Mouse (Mus musculus) liver, postnatal 0 days (tissue): Measurements from ENCODE around the gene Tacc2. TPM values are rescaled to one million over a fixed set of nuclear protein-coding genes. Genes with fewer than 3 reads are reported as not detected.

ENCODE experiments used
- ATAC-seq: fragments of 200-750 bp; cut with Nextera tagmentation; 2 replicates; pipeline ENCODE4 v1.8.0; 2017; ENCODE audit warnings: mild to moderate bottlenecking, moderate library complexity
- DNase-seq: peaks from one replicate; pipeline ENCODE4 v3.0.0-alpha.2; 2016
- H3K27ac ChIP-seq: fragments of 300-500 bp; sonication (generic); 2 replicates; pipeline ENCODE4 v1.5.1; 2014; ENCODE audit warnings: antibody characterized with exemption, moderate library complexity, mild to moderate bottlenecking, low read depth
- H3K27me3 ChIP-seq: fragments of 300-500 bp; sonication (generic); 2 replicates; pipeline ENCODE4 v1.6.1; 2014; ENCODE audit warnings: low read length, control low read depth, mixed read lengths; ENCODE audit not compliant: insufficient read depth
- H3K36me3 ChIP-seq: fragments of 300-500 bp; sonication (generic); replicated peaks from 2 replicates; pipeline ENCODE4 v1.6.1; 2014; ENCODE audit warnings: mild to moderate bottlenecking, control low read depth, low read length, moderate library complexity, mixed read lengths; ENCODE audit not compliant: insufficient read depth
- H3K4me1 ChIP-seq: fragments of 300-500 bp; sonication (generic); 2 replicates; pipeline ENCODE4 v1.6.1; 2014; ENCODE audit warnings: antibody characterized with exemption, mild to moderate bottlenecking, control low read depth; ENCODE audit not compliant: insufficient read depth
- H3K4me2 ChIP-seq: fragments of 300-500 bp; sonication (generic); 2 replicates; pipeline ENCODE4 v1.6.1; 2014; ENCODE audit warnings: low read depth, mild to moderate bottlenecking, low read length, moderate library complexity, mixed read lengths
- H3K4me3 ChIP-seq: fragments of 300-500 bp; sonication (generic); 2 replicates; pipeline ENCODE4 v1.5.1; 2014; ENCODE audit warnings: low read depth, low read length
- H3K9ac ChIP-seq: fragments of 300-500 bp; sonication (generic); replicated peaks from 2 replicates; pipeline ENCODE4 v1.6.1; 2014; ENCODE audit warnings: mild to moderate bottlenecking, moderate library complexity
- H3K9me3 ChIP-seq: fragments of 300-500 bp; sonication (generic); 2 replicates; pipeline ENCODE4 v1.6.1; 2016; ENCODE audit warnings: mild to moderate bottlenecking, control low read depth, low read length, mixed read lengths
- CTCF ChIP-seq: sonication (generic); IDR thresholded peaks from 2 replicates; pipeline ENCODE4 v1.5.1; 2016; ENCODE audit warnings: antibody characterized with exemption, low read depth
- EP300 ChIP-seq: IDR thresholded peaks from 2 replicates; pipeline ENCODE4 v1.6.1; 2016; ENCODE audit warnings: antibody characterized with exemption, low read depth, mild to moderate bottlenecking
- WGBS: fragments of 180-500 bp; shearing (Covaris S2); extraction: QIAGEN DNeasy Blood & Tissue Kit; methylation state at CpG from one replicate; pipeline ENCODE4 v1.1.7; 2014; ENCODE audit not compliant: insufficient replicate concordance; 5-methylcytosine and 5-hydroxymethylcytosine counted together
- polyA plus RNA-seq: library from polyadenylated mRNA; unstranded; fragments of >200 nt; fragmentation: Nextera tagmentation; extraction: Ambion mirVana; gene quantifications from 2 replicates; pipeline ENCODE4 v1.2.1, GENCODE M21; 2015

Tacc2 gene
- polyA plus RNA-seq, 1 experiment from 2014 or later = 3.5 TPM

DNA sequence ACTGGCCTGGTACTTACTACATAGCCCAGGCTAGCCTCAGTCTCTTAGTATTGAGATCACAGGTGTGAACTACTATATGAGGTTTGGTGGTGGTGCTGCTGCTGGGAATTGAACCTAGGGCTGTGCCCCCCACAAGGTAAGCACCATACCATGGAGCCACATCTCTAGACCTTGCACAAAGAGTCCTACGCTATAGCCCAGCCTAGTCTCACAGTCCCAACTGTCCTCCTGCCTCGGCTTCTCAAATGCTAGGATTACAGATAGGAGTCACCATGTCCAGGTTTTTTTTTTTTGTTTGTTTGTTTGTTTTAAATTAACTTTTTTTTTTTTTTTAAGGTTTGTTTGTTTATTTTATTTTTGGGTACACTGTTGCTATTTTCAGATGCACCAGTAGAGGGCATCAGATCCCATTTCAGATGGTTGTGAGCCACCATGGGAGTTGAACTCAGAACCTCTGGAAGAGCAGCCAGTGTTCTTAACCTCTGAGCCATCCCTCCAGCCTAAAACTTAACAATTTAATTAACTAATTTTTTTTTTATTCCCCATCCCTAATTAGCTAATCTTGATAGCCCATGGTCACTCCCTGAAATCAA is 157.1 kb downstream of the Tacc2 start:
- H3K4me2 ChIP-seq = no peak overlapping the region
- no peak overlapping the region for H3K27ac ChIP-seq
- H3K4me1 ChIP-seq = no peaks in the 10 kb centered on the region
- 0 out of 2 replicates have a peak, but pooled peaks cover 11% of the 10 kb centered on the region for H3K36me3 ChIP-seq
- ATAC-seq (no peak), DNase-seq (no peak)
- 82% methylated on average over 2 of the region's 2 CpGs for WGBS
- TF ChIP-seq EP300 = no peak
- peak; percentile 32 for TF ChIP-seq CTCF
- no peak overlapping the region for H3K4me3 ChIP-seq
- H3K9ac ChIP-seq = no peak overlapping the region
- no peaks in the 10 kb centered on the region for H3K27me3 ChIP-seq
- H3K9me3 ChIP-seq = no peaks in the 10 kb centered on the region

GRCm38 (mm10) chr7:130741099-130741498 is 163.9 kb downstream of the Tacc2 start:
- H3K4me3 ChIP-seq = no peak overlapping the region
- 76% methylated on average over 4 of the region's 4 CpGs for WGBS
- H3K9me3 ChIP-seq = no peaks in the 10 kb centered on the region
- no peaks in the 10 kb centered on the region for H3K4me1 ChIP-seq
- H3K9ac ChIP-seq = no peak overlapping the region
- ATAC-seq (no peak), DNase-seq (no peak)
- H3K27me3 ChIP-seq = no peaks in the 10 kb centered on the region
- no peak overlapping the region for H3K27ac ChIP-seq
- peaks cover 28% of the 10 kb centered on the region for H3K36me3 ChIP-seq
- H3K4me2 ChIP-seq = no peak overlapping the region
- no peak for TF ChIP-seq EP300
- peak; percentile 27; the same call in 1 of the 2 replicates for TF ChIP-seq CTCF

- Histone ChIP-seq H3K36me3 (peaks cover 27% of the 10 kb centered on the region), H3K4me1 (no peaks in the 10 kb centered on the region), H3K27me3 (no peaks in the 10 kb centered on the region), H3K9me3 (no peaks in the 10 kb centered on the region), H3K4me3 (no peak overlapping the region), H3K4me2 (no peak overlapping the region), H3K27ac (no peak overlapping the region), H3K9ac (no peak overlapping the region)
- WGBS = 85% methylated on average over 9 of the region's 9 CpGs
- no peak for TF ChIP-seq CTCF
- no peak for DNase-seq
- no peak for ATAC-seq
These were observed 166.2 kb downstream of the Tacc2 start for GRCm38 (mm10) chr7:130743239-130744025.

DNA sequence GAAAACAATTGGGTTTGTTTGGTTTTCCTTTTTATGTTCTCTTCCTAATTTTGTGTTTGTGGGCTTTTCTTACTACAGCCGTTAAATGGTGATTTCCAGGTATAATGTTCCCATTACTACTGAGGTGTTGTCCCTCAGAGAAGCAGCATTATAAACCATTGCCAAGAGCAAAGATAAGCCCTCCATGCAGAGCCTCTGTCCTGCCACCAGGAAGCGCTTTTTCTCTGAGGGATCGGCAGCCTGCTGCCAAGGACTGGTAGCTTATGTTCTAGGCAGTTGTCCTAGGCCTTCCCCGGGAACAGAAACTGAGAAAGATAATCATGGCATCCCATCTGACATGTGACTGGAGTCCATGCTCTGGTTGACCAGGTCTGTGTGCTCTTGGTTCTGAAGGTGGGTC is 171.9 kb downstream of the Tacc2 start:
- TF ChIP-seq CTCF (no peak), EP300 (no peak)
- no peak for ATAC-seq

DNA sequence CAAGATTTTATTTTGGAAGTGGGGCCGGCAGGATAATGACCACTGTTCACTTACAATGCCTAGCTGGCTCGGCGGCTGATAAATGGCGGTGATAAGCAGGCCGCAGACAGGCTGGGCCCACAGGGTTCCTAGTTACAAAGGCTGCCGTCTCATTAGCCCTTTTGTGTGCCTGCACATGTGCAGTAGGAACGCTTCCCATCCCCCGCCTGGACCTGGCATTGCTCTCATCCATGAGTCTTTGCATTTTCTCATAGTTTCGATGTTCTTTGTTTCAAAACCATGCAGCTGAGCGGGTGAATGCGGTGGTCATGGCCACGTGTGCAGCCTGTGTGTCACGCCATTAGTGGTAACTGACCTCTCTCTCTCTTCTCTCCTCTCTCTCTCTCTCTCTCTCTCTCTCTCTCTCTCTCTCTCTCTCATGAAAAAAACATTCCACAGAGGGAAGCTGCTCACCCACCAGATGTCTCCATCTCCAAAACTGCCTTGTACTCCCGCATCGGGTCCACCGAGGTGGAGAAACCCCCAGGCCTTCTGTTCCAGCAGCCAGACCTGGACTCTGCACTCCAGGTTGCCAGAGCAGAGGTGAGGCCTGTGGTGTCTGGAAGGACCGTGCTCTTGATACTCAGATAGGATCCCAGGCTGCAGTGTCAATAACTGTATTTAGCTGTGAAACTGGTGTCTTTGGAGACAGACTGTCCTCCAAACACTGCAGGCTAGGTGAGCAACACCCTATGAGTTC is 173.7 kb downstream of the Tacc2 start:
- H3K9me3 ChIP-seq = no peaks in the 10 kb centered on the region
- ATAC-seq = no peak
- no peaks in the 10 kb centered on the region for H3K27me3 ChIP-seq
- peaks cover 6% of the 10 kb centered on the region; the same call in 1 of the 2 replicates for H3K4me1 ChIP-seq
- WGBS = 73% methylated on average over 17 of the region's 17 CpGs
- DNase-seq = no peak
- H3K4me2 ChIP-seq = no peak overlapping the region
- no peak for TF ChIP-seq EP300
- no peak for TF ChIP-seq CTCF
- H3K9ac ChIP-seq = no peak overlapping the region
- 0 out of 2 replicates have a peak, but pooled peaks cover 5% of the 10 kb centered on the region for H3K36me3 ChIP-seq
- H3K27ac ChIP-seq = no peak overlapping the region
- no peak overlapping the region for H3K4me3 ChIP-seq

More for the DNA sequence above, 171.9 kb downstream of the Tacc2 start:
- Histone ChIP-seq H3K36me3 (0 out of 2 replicates have a peak, but pooled peaks cover 8% of the 10 kb centered on the region), H3K4me3 (no peak overlapping the region), H3K27ac (no peak overlapping the region), H3K4me1 (no peaks in the 10 kb centered on the region), H3K4me2 (no peak overlapping the region), H3K9ac (no peak overlapping the region), H3K9me3 (no peaks in the 10 kb centered on the region), H3K27me3 (no peaks in the 10 kb centered on the region)
- WGBS = 79% methylated on average over 4 of the region's 4 CpGs
- no peak for DNase-seq

GRCm38 (mm10) chr7:130751678-130752077 is 174.4 kb downstream of the Tacc2 start:
- TF ChIP-seq CTCF (no peak), EP300 (no peak)
- 76% methylated on average over 8 of the region's 9 CpGs for WGBS
- 0 out of 2 replicates have a peak, but pooled peaks cover 2% of the 10 kb centered on the region for H3K36me3 ChIP-seq
- H3K27me3 ChIP-seq = no peaks in the 10 kb centered on the region
- no peak overlapping the region for H3K4me2 ChIP-seq
- DNase-seq (no peak), ATAC-seq (no peak)
- no peak overlapping the region for H3K4me3 ChIP-seq
- H3K4me1 ChIP-seq = peaks cover 6% of the 10 kb centered on the region; the same call in 1 of the 2 replicates
- no peak overlapping the region for H3K9ac ChIP-seq
- H3K9me3 ChIP-seq = no peaks in the 10 kb centered on the region
- no peak overlapping the region for H3K27ac ChIP-seq
